Mouse (Mus musculus) midbrain, embryonic 16.5 days (tissue): ENCODE measurements around the gene Grip1. TPM values are rescaled to one million over a fixed set of nuclear protein-coding genes. Genes with fewer than 3 reads are reported as not detected.
"Not testable (repeated sequence)": the region's sequence is repeated elsewhere in the genome, so short reads cannot be mapped to it uniquely, and the experiment has no call there.

Experiments
- ATAC-seq: fragments of 200-750 bp; cut with Nextera tagmentation; 2 replicates; pipeline ENCODE4 v1.8.0; 2017; ENCODE audit warnings: moderate TSS enrichment
- H3K27ac ChIP-seq: fragments of 300-500 bp; sonication (generic); 2 replicates; pipeline ENCODE4 v1.5.1; 2014; ENCODE audit warnings: mild to moderate bottlenecking, low read length, mixed read lengths
- H3K27me3 ChIP-seq: fragments of 300-500 bp; sonication (generic); 2 replicates; pipeline ENCODE4 v1.6.1; 2014; ENCODE audit warnings: low read depth, low read length, mixed read lengths; ENCODE audit not compliant: control insufficient read depth, insufficient read depth
- H3K36me3 ChIP-seq: fragments of 300-500 bp; sonication (generic); 2 replicates; pipeline ENCODE4 v1.6.1; 2014; ENCODE audit warnings: mild to moderate bottlenecking, low read length, moderate library complexity, mixed read lengths; ENCODE audit not compliant: control insufficient read depth, insufficient read depth
- H3K4me1 ChIP-seq: fragments of 300-500 bp; sonication (generic); 2 replicates; pipeline ENCODE4 v1.6.1; 2014; ENCODE audit warnings: mild to moderate bottlenecking, low read length, mixed read lengths; ENCODE audit not compliant: control insufficient read depth, insufficient read depth
- H3K4me2 ChIP-seq: fragments of 300-500 bp; sonication (generic); 2 replicates; pipeline ENCODE4 v1.6.1; 2014; ENCODE audit warnings: mild to moderate bottlenecking, low read length, mixed read lengths
- H3K4me3 ChIP-seq: fragments of 300-500 bp; sonication (generic); 2 replicates; pipeline ENCODE4 v1.5.1; 2014; ENCODE audit warnings: low read depth, mild to moderate bottlenecking, low read length, moderate library complexity, mixed read lengths
- H3K9ac ChIP-seq: fragments of 300-500 bp; sonication (generic); 2 replicates; pipeline ENCODE4 v1.6.1; 2014; ENCODE audit warnings: low read depth, low read length, mixed read lengths
- H3K9me3 ChIP-seq: fragments of 300-500 bp; sonication (generic); replicated peaks from 2 replicates; pipeline ENCODE4 v1.6.1; 2014; ENCODE audit warnings: mild to moderate bottlenecking, low read length, mixed read lengths; ENCODE audit not compliant: control insufficient read depth, poor library complexity, severe bottlenecking
- WGBS: fragments of 180-500 bp; shearing (Covaris S2); extraction: QIAGEN DNeasy Blood & Tissue Kit; methylation state at CpG from one replicate; pipeline ENCODE4 v1.1.7; 2014; 5-methylcytosine and 5-hydroxymethylcytosine counted together
- polyA plus RNA-seq: library from polyadenylated mRNA; unstranded; fragments of >200 nt; fragmentation: Nextera tagmentation; extraction: Ambion mirVana; gene quantifications from 2 replicates; pipeline ENCODE4 v1.2.1, GENCODE M21; 2015

Grip1 gene
- polyA plus RNA-seq, 1 experiment from 2014 or later: 19.7 TPM

GRCm38 (mm10) chr10:120113482-120113881 lies 659.9 kb downstream of the Grip1 start:
- 70% methylated on average over 9 of the region's 9 CpGs for WGBS
- H3K27me3 ChIP-seq, H3K36me3 ChIP-seq, H3K4me3 ChIP-seq, H3K9ac ChIP-seq, H3K9me3 ChIP-seq, H3K27ac ChIP-seq, H3K4me1 ChIP-seq, ATAC-seq: not testable (repeated sequence)
- H3K4me2 ChIP-seq: peak overlapping the region; percentile 84

GRCm38 (mm10) chr10:120113980-120114379 lies 660.4 kb downstream of the Grip1 start:
- Histone ChIP-seq H3K27ac (no peak overlapping the region), H3K36me3 (no peaks in the 10 kb centered on the region), H3K27me3 (no peaks in the 10 kb centered on the region), H3K9me3 (no peaks in the 10 kb centered on the region), H3K4me3 (no peak overlapping the region), H3K4me2 (no peak overlapping the region), H3K4me1 (peaks cover 5% of the 10 kb centered on the region), H3K9ac (no peak overlapping the region)
- ATAC-seq: no peak
- 84% methylated on average over 6 of the region's 6 CpGs for WGBS

DNA sequence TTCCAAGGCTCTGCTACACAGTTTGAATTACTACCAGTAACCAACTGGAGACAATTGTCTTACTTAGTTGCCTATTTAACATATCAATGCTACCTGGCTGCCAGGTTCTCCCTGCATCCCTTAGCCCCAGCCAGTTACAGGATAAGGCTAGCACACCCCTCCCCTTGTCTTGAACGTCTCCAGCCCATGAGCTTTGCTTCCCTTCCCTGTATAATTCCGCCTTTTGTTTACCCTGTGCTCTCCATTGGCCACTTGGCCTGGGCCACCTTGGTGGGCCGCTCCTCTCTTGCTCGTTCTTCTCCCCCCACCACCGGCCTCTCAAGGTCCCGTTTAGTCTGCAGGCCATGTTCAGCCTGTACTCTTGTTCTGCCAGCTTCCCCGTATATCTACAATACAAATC lies 660.9 kb downstream of the Grip1 start:
- 42% methylated on average over 7 of the region's 7 CpGs for WGBS
- Histone ChIP-seq H3K9me3 (no peaks in the 10 kb centered on the region), H3K36me3 (no peaks in the 10 kb centered on the region), H3K27me3 (no peaks in the 10 kb centered on the region), H3K9ac (no peak overlapping the region), H3K4me1 (peaks cover 5% of the 10 kb centered on the region), H3K27ac (no peak overlapping the region), H3K4me2 (no peak overlapping the region), H3K4me3 (no peak overlapping the region)
- no peak for ATAC-seq

DNA sequence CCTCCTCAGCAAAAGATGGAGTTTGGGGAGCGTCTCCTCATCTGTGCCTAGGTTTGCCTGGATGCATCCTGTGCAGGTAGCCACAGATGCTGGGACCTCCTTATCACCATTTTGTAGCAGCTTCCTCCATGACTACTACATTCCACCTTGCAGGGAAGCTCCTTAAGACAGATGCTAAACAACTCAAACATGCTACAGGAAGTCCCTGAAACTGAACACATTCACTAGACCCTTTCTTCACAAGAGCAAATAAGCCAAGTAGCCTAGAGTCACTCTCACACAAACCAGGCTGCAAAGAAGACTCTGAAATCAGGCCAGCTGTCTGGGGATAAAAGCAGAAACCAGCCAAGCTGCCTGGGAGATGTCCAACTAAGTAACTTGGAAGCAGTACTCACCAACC lies 661.6 kb downstream of the Grip1 start:
- ATAC-seq: no peak
- Histone ChIP-seq H3K27me3 (no peaks in the 10 kb centered on the region), H3K27ac (no peak overlapping the region), H3K4me1 (peaks cover 5% of the 10 kb centered on the region), H3K36me3 (no peaks in the 10 kb centered on the region), H3K9me3 (no peaks in the 10 kb centered on the region), H3K4me2 (no peak overlapping the region), H3K9ac (no peak overlapping the region), H3K4me3 (no peak overlapping the region)
- WGBS: 100% methylated on average over 1 of the region's 1 CpGs

DNA sequence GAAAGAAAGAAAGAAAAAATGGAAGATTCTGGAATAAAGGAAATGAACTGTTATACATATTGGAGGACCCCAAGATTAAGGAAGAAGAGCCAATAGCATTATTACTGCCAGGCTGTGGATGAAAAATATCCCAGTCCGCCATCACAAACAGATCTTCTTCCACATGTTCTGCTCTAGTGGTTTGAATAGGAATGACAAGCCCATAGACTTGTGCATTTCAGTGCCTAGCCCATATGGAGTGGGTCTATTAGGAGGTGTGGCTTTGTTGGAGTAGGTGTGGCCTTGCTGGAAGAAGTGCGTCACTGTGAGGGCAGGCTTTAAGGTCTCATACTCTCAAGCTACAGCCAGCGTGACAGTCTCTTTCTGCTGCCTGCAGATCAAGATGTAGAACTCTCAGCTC lies 670.1 kb downstream of the Grip1 start:
- H3K4me1 ChIP-seq: no peaks in the 10 kb centered on the region; the same call in 1 of the 2 replicates
- no peak overlapping the region for H3K4me2 ChIP-seq
- H3K27me3 ChIP-seq: no peaks in the 10 kb centered on the region
- H3K27ac ChIP-seq: no peak overlapping the region
- H3K9ac ChIP-seq: no peak overlapping the region
- no peak for ATAC-seq
- H3K36me3 ChIP-seq: no peaks in the 10 kb centered on the region
- no peak overlapping the region for H3K4me3 ChIP-seq
- H3K9me3 ChIP-seq: no peaks in the 10 kb centered on the region
- 93% methylated on average over 3 of the region's 3 CpGs for WGBS

GRCm38 (mm10) chr10:120124801-120125464 lies 671.3 kb downstream of the Grip1 start:
- Histone ChIP-seq H3K9ac (no peak overlapping the region), H3K36me3 (no peaks in the 10 kb centered on the region), H3K27ac (no peak overlapping the region), H3K9me3 (no peaks in the 10 kb centered on the region), H3K27me3 (no peaks in the 10 kb centered on the region), H3K4me1 (no peaks in the 10 kb centered on the region; the same call in 1 of the 2 replicates), H3K4me3 (no peak overlapping the region), H3K4me2 (no peak overlapping the region)
- no peak for ATAC-seq
- 52% methylated on average over 7 of the region's 7 CpGs for WGBS

DNA sequence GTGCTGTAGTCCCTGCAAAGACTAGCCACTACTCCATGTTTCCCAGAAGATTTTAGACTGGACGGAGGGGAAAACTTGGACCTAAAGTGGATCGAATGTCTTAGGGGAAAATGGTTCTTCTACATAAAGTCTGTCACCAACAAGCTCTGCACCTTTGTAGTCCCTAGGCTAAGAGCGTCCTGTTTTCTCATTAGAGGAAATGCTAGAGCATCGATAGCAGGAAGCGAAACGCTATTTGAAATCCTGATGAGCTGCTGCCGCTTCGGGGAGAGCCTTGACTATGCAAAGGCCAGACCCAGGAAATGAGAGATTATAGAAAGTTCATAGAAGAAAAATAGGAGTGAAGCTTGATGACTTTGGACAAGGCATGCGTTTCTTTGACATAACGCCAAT lies 671.8 kb downstream of the Grip1 start:
- ATAC-seq: no peak

GRCm38 (mm10) chr10:120128601-120129277 lies 675.1 kb downstream of the Grip1 start:
- WGBS: 46% methylated on average over 13 of the region's 13 CpGs
- no peak for ATAC-seq
- peak overlapping the region; percentile 35 for H3K4me2 ChIP-seq
- no peaks in the 10 kb centered on the region; the same call in 1 of the 2 replicates for H3K4me1 ChIP-seq
- H3K4me3 ChIP-seq: no peak overlapping the region
- no peak overlapping the region for H3K27ac ChIP-seq
- H3K9ac ChIP-seq: no peak overlapping the region
- no peaks in the 10 kb centered on the region for H3K27me3 ChIP-seq
- no peaks in the 10 kb centered on the region for H3K9me3 ChIP-seq
- no peaks in the 10 kb centered on the region for H3K36me3 ChIP-seq

More for the DNA sequence above, 671.8 kb downstream of the Grip1 start:
- WGBS: 80% methylated on average over 10 of the region's 10 CpGs
- Histone ChIP-seq H3K4me2 (no peak overlapping the region), H3K9me3 (no peaks in the 10 kb centered on the region), H3K4me1 (no peaks in the 10 kb centered on the region; the same call in 1 of the 2 replicates), H3K4me3 (no peak overlapping the region), H3K27ac (no peak overlapping the region), H3K9ac (no peak overlapping the region), H3K27me3 (no peaks in the 10 kb centered on the region), H3K36me3 (no peaks in the 10 kb centered on the region)

DNA sequence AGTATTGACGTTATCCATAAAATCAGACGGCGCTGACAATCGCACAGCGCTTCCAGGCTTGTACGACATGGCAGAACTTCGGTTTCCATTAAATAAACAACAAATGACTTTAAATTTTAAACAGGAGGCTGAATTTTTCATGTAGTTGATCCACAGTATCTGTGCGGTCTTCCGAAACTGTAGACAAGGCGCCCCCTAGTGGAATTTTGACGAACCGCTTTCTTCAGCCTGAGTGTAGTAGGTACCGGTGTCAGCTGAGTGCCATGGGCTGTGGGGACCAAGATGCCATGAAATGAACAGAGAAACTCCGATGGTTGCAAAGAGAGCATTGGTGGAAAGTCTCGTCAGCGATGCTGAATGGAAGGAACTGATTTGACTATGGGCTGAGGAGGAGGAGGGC lies 677.0 kb downstream of the Grip1 start:
- 0 out of 2 replicates have a peak, but pooled peaks have one; percentile 28 for ATAC-seq
- Histone ChIP-seq H3K4me1 (no peaks in the 10 kb centered on the region; the same call in 1 of the 2 replicates), H3K27ac (no peak overlapping the region), H3K27me3 (no peaks in the 10 kb centered on the region), H3K9ac (no peak overlapping the region), H3K9me3 (no peaks in the 10 kb centered on the region), H3K4me3 (no peak overlapping the region), H3K4me2 (no peak overlapping the region), H3K36me3 (no peaks in the 10 kb centered on the region)
- 63% methylated on average over 16 of the region's 16 CpGs for WGBS
